Mouse (Mus musculus) small intestine, adult 2 months (tissue): ENCODE measurements around the gene Gm13420.

ENCODE experiments used
- CTCF ChIP-seq: fragments of 200-500 bp; IDR thresholded peaks from 2 replicates; pipeline ENCODE4 v1.5.1; 2012; ENCODE audit warnings: low read depth, mild to moderate bottlenecking, control low read depth, inconsistent platforms, low read length, moderate library complexity, mixed read lengths; ENCODE audit not compliant: insufficient replicate concordance, insufficient read length; ENCODE audit errors: extremely low read depth
- POLR2A ChIP-seq: fragments of 200-500 bp; IDR thresholded peaks from 2 replicates; pipeline ENCODE4 v1.6.1; 2012; ENCODE audit warnings: low read depth, mild to moderate bottlenecking, control low read depth, inconsistent platforms, low read length, moderate library complexity

DNA sequence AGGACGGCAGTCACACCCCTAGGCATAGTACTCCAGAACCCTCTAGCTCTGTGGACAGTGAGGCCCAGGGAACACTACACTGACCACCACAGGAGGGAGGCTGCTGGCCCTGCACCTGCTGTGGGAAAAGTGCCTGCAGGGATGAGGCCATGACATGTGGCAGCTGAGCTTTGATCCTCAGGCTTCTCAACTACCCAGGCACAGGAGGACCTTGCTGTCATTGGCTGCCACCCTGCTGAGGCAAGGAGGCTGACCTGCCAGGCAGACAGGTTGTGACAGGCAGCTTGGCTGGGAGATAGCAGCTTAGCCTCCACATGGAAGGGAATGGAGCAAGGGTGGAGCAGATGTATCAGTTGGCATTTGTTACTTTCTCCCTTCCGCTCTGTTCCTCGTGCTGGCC lies 46.0 kb downstream of the Gm13420 start:
- TF ChIP-seq CTCF (no peak), POLR2A (no peak)
